Mouse (Mus musculus): ENCODE measurements around the gene Htr1f. TPM values are rescaled to one million over a fixed set of nuclear protein-coding genes. Genes with fewer than 3 reads are reported as not detected.

The Htr1f gene
- polyA plus RNA-seq, 1 experiment: not detected

DNA sequence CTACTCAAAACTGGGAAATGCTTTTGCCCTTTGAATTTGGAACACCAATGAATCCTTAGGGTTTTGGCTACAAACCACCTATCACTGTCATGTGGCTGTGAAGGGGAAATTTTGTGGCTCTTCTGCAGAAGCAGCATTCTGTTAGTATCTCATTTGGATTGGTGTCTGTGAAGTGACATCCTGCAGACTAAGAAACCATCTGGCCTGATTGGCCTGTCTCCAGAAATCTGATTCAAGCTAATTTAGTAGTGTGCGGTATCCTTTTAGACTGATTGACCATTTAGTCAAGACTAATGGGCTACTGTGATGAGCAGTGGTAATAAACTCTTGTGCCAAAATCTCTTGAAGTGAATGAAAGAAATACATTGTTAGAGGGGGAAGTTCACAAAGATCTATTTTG lies 76.0 kb downstream of the Htr1f start:
- Histone ChIP-seq H3K4me1 (ENCODE audit: control insufficient read depth, insufficient read depth, low read length) (no peaks in the 10 kb centered on the region), H3K27ac (ENCODE audit: insufficient read depth, low read depth, low read length) (no peak overlapping the region), H3K4me3 (ENCODE audit: insufficient read depth, low read depth, low read length) (no peak overlapping the region)
- no peak for TF ChIP-seq CTCF (IDR thresholded peaks at IDR 0.05; ENCODE audit: insufficient read depth, low read depth, low read length)
- 43% methylated on average over 1 of the region's 1 CpGs for WGBS

DNA sequence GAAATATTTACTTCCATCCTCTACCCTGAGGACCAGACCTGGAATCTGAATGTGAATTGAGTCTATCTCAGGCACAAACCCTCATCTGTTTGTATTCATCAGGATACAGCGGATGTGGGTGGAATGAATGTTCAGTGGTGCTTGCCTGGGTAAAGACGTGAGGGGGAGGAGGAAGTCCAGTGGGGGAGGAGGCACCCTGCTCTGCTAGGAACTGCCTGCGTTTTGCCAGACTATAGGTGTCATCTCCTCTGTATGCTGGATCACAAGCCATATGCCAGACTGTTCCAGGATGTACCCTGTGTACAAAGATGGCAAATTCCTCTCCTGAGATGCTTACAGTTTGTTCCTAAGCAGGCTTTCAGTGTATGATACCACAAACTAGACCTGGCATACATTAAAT lies 83.3 kb downstream of the Htr1f start:
- Histone ChIP-seq H3K4me1 (ENCODE audit: control insufficient read depth, insufficient read depth, low read length) (no peaks in the 10 kb centered on the region), H3K4me3 (ENCODE audit: insufficient read depth, low read depth, low read length) (no peak overlapping the region), H3K27ac (ENCODE audit: insufficient read depth, low read depth, low read length) (no peak overlapping the region)
- TF ChIP-seq POLR2A (IDR thresholded peaks at IDR 0.05; ENCODE audit: insufficient read depth, low read depth, low read length) (no peak), CTCF (IDR thresholded peaks at IDR 0.05; ENCODE audit: insufficient read depth, low read depth, low read length) (no peak)
- WGBS: 56% methylated on average over 3 of the region's 3 CpGs

DNA sequence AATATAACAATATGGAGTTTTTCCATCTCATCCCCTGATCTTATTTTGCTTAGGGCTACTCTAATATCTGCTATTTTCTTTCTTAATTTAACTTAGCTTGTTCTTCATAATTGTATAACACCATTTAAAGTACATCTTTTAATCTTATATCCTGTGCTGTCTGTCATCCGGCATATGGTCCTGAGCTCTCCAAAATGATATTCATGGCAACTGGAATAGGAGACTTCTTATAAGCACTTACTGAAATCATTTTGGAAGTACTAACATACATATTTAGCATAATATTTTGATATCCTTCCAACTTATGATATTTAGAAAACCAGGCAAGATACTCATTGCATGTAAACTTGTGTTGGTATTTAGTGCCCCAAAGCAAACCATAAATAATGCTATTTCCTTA lies 86.9 kb downstream of the Htr1f start:
- H3K4me1 ChIP-seq (ENCODE audit: control insufficient read depth, insufficient read depth, low read length): no peaks in the 10 kb centered on the region
- no peak overlapping the region for H3K27ac ChIP-seq (ENCODE audit: insufficient read depth, low read depth, low read length)
- no peak overlapping the region for H3K4me3 ChIP-seq (ENCODE audit: insufficient read depth, low read depth, low read length)
- WGBS: 97% methylated on average over 1 of the region's 1 CpGs
- no peak for TF ChIP-seq CTCF (IDR thresholded peaks at IDR 0.05; ENCODE audit: insufficient read depth, low read depth, low read length)
- no peak for TF ChIP-seq POLR2A (IDR thresholded peaks at IDR 0.05; ENCODE audit: insufficient read depth, low read depth, low read length)

DNA sequence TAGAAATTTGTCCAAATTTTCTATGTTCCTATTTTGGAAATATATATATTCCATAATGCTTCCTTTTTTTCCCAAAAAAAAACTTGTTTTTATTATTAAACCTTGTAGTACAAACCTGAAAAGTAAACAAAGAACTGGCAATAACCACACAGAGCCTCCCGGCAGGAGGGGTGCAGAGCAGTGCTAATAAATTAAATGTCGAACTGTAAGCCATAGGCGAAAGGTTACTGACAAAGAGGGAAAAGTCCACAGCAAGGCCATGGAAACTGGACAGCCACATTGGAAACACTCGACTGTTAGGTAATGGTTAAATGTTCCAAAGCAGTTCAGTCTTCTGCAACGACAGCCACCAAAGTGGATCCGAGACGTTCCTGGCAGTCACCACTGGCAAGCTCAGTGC lies 87.5 kb downstream of the Htr1f start:
- H3K4me1 ChIP-seq (ENCODE audit: control insufficient read depth, insufficient read depth, low read length): no peaks in the 10 kb centered on the region
- WGBS: 78% methylated on average over 7 of the region's 7 CpGs
- no peak for TF ChIP-seq CTCF (IDR thresholded peaks at IDR 0.05; ENCODE audit: insufficient read depth, low read depth, low read length)
- TF ChIP-seq POLR2A (IDR thresholded peaks at IDR 0.05; ENCODE audit: insufficient read depth, low read depth, low read length): no peak
- H3K27ac ChIP-seq (ENCODE audit: insufficient read depth, low read depth, low read length): no peak overlapping the region
- H3K4me3 ChIP-seq (ENCODE audit: insufficient read depth, low read depth, low read length): no peak overlapping the region

DNA sequence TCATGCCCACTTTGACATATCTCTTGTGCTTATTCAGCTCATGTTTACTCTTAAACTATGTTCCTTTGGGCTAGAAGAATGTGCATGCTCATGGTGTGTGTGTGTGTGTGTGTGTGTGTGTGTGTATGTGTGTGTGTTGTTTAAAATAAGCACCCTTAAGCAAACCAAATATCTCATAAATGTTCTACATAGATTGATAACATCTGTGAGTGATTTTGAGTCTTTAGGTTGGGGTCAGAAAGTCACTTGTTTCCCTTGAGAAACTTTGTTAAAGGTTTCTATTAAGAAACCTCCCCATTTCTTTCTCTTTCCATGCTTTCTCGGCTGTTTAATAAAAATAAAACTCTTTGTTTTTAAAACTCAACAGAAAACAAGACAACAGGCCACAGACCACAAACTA lies 88.1 kb downstream of the Htr1f start:
- Histone ChIP-seq H3K27ac (ENCODE audit: insufficient read depth, low read depth, low read length) (no peak overlapping the region), H3K4me1 (ENCODE audit: control insufficient read depth, insufficient read depth, low read length) (no peaks in the 10 kb centered on the region), H3K4me3 (ENCODE audit: insufficient read depth, low read depth, low read length) (no peak overlapping the region)
- TF ChIP-seq POLR2A (IDR thresholded peaks at IDR 0.05; ENCODE audit: insufficient read depth, low read depth, low read length) (no peak), CTCF (IDR thresholded peaks at IDR 0.05; ENCODE audit: insufficient read depth, low read depth, low read length) (no peak)
- WGBS: 82% methylated on average over 1 of the region's 1 CpGs

DNA sequence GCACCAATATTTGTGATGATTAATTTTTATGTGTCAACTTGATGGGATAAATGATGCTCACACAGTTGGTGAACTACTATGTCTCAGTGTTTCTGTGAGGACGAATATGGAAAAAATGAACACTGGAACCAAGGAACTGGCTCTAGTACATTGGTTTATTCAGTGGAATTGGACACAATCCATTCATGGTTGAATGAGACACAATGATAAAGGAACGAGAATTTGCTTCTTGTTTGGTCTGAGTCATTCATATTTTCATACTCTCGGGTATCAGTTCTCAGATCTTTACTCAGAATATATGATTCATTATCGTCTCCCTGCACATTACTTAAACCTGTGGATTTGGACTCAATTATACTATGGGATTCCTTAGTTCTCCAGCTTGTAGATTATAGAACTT lies 90.4 kb downstream of the Htr1f start:
- Histone ChIP-seq H3K27ac (ENCODE audit: insufficient read depth, low read depth, low read length) (no peak overlapping the region), H3K4me3 (ENCODE audit: insufficient read depth, low read depth, low read length) (no peak overlapping the region), H3K4me1 (ENCODE audit: control insufficient read depth, insufficient read depth, low read length) (no peaks in the 10 kb centered on the region)
- TF ChIP-seq CTCF (IDR thresholded peaks at IDR 0.05; ENCODE audit: insufficient read depth, low read depth, low read length) (no peak), POLR2A (IDR thresholded peaks at IDR 0.05; ENCODE audit: insufficient read depth, low read depth, low read length) (no peak)
- WGBS: 69% methylated on average over 4 of the region's 4 CpGs

DNA sequence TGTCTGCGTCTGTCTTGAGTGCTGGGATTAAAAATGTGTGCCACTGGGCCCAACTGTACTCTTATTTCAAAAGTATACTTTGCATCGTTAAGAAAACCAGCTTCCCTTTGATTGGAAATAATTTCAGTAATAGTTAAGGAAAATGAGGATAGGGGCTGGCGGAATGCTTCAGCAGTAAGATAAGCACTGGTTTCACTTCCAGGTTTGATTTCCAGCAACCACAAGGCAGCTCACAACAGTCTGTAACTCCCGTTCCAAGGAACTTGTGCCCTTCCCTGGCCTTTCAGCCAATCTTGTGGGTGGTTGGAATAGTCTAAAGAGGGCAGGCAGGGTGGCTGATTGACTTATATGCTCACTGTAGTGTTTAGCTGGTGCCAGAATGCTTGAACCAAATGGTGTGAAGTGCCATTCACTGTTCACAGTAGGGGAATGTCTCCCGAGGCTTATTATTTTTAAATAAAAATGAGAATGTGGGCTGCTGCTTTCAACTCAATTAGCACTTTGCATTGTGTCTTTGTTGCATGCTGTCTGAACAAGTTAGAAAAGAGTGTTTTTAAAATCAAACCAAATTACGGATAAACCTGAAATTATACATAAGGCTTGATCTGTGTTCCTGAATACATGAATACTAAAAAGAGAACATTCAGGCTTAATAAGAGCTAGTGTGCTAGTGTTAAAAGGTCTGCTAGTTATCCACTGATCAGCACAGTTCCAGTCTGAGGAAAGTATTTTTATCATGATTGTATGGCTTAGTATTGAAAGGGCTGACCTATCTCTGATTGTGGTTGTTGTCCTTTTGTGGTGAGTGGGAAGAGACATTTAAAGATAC lies 103.4 kb downstream of the Htr1f start:
- 40% methylated on average over 6 of the region's 6 CpGs for WGBS
- no peaks in the 10 kb centered on the region for H3K4me1 ChIP-seq (ENCODE audit: control insufficient read depth, insufficient read depth, low read length)
- TF ChIP-seq POLR2A (IDR thresholded peaks at IDR 0.05; ENCODE audit: insufficient read depth, low read depth, low read length) (no peak), CTCF (IDR thresholded peaks at IDR 0.05; ENCODE audit: insufficient read depth, low read depth, low read length) (no peak)
- H3K27ac ChIP-seq (ENCODE audit: insufficient read depth, low read depth, low read length): no peak overlapping the region
- H3K4me3 ChIP-seq (ENCODE audit: insufficient read depth, low read depth, low read length): no peak overlapping the region

DNA sequence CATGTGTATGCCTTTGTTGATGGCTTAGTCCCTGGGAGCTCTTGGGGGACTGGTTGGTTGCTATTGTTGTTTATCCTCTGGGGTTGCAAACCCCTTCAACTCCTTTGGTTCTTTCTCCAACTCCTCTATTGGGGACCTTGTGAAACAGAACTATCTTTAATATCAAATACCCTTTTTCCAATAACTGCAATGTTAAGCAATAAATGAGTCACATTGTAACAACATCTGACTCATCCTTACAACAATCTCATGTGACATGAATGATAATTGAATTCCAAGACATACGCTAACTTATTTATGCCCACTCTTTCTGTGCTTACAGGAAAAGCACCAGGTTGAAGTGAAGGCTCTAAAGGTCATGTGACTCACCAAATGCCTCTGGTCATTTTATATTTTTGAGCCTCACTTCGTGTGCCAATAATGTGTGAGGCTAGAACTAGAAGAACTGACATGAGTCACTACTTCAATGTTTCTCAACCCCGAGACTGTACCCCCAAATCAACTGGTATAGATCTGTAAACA lies 116.3 kb downstream of the Htr1f start:
- Histone ChIP-seq H3K27ac (ENCODE audit: insufficient read depth, low read depth, low read length) (no peak overlapping the region), H3K4me3 (ENCODE audit: insufficient read depth, low read depth, low read length) (no peak overlapping the region), H3K4me1 (ENCODE audit: control insufficient read depth, insufficient read depth, low read length) (no peaks in the 10 kb centered on the region)
- TF ChIP-seq POLR2A (IDR thresholded peaks at IDR 0.05; ENCODE audit: insufficient read depth, low read depth, low read length): no peak
- TF ChIP-seq CTCF (IDR thresholded peaks at IDR 0.05; ENCODE audit: insufficient read depth, low read depth, low read length): no peak
- 65% methylated on average over 3 of the region's 3 CpGs for WGBS

GRCm38 (mm10) chr16:64987564-64987963 lies 118.1 kb downstream of the Htr1f start:
- H3K27ac ChIP-seq (ENCODE audit: insufficient read depth, low read depth, low read length): no peak overlapping the region
- H3K4me3 ChIP-seq (ENCODE audit: insufficient read depth, low read depth, low read length): no peak overlapping the region
- 93% methylated on average over 6 of the region's 6 CpGs for WGBS
- TF ChIP-seq POLR2A (IDR thresholded peaks at IDR 0.05; ENCODE audit: insufficient read depth, low read depth, low read length): no peak
- no peak for TF ChIP-seq CTCF (IDR thresholded peaks at IDR 0.05; ENCODE audit: insufficient read depth, low read depth, low read length)
- no peaks in the 10 kb centered on the region for H3K4me1 ChIP-seq (ENCODE audit: control insufficient read depth, insufficient read depth, low read length)
